Mouse (Mus musculus) adrenal gland, adult 2 months (tissue): ENCODE measurements around the gene Aven. TPM values are rescaled to one million over a fixed set of nuclear protein-coding genes. Genes with fewer than 3 reads are reported as not detected.

Experiments used
- DNase-seq: peaks from one replicate; pipeline ENCODE4 v3.0.0; 2021
- microRNA-seq, 2 experiments: library from miRNA; unstranded; fragments of <30 nt; microRNA quantifications; one replicate each; pipeline ENCODE4 v1.2.0; 2021
- polyA plus RNA-seq: library from polyadenylated mRNA; depleted of rRNA; stranded (reverse); fragments of >200 nt; gene quantifications from 2 replicates; pipeline ENCODE4 v1.2.3, GENCODE M21; 2012; rRNA removed
- total RNA-seq, 2 experiments: library from RNA; stranded (reverse); gene quantifications; 2 replicates each; pipeline ENCODE4 v1.2.3; 2021

The Aven gene
- total and polyA plus RNA-seq, 3 experiments, result 0.98 to 21.2 (median 17.0) TPM

- no peak for DNase-seq
Measured at GRCm38 (mm10) chr2:112669461-112669860, 176.7 kb downstream of the Aven start.

DNA sequence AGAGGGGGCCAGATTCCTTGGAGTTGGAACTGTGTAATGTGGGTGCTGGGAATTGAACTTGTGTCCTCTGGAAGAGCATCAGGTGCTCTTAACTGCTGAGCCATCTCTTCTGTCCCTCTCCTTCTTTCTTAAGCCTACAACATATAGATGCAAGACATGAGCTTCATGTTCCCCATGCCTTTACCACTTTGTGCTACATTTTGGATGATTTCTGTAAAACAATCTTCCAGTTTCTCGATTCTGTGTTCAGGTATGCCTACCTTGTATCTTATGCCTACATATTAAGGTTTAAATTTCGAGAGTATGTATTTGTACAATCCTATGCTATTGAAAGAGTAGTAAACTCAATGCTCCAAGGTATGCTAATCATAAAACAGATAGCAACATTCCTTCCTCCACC, 183.4 kb downstream of the Aven start:
- DNase-seq, result no peak

DNA sequence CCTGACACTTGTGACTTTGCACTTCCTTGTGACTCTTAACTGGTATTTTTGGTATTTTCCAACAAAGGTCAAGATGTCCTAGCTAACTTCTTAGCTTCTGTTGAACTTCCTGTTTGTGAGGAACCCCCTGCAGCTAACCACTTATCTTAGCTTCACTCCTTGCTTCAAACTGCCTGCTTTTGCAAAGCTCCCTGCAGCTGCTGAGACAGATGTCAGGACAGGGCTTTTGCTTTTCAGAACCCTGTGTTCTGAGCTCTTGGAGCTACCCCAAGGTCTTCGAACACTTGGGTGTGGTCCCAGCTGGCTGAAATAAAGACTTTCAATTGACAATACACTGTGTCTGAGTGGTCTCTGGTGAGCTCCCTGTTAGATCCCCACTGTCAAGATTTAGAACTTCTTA, 184.0 kb downstream of the Aven start:
- DNase-seq, result no peak

GRCm38 (mm10) chr2:112677246-112677645, 184.5 kb downstream of the Aven start:
- DNase-seq, result no peak

GRCm38 (mm10) chr2:112681817-112682216, 189.1 kb downstream of the Aven start:
- no peak for DNase-seq

Small RNA genes within 50 kb of the gene (microRNA-seq; reads per million reads assigned to microRNA genes)
- gene Gm44374, result 0 reads per million in 2 experiments

Other genes starting within 250 kb of the Aven start
- not detected for gene Nutm1, start 233.7 kb upstream of the Aven start, total RNA-seq
- gene Nutm1, start 233.7 kb upstream of the Aven start, polyA plus RNA-seq, result not detected in 2 replicates
- 100 to 1,000 TPM; 122 to 167 TPM for gene Nop10, start 231.0 kb upstream of the Aven start, total RNA-seq
- 46.6 and 57.7 TPM in 2 replicates for gene Nop10, start 231.0 kb upstream of the Aven start, polyA plus RNA-seq
- gene Slc12a6, start 227.1 kb upstream of the Aven start, total RNA-seq, result 10 to 100 TPM; 33.4 to 35.1 TPM
- 11.7 and 14.5 TPM in 2 replicates for gene Slc12a6, start 227.1 kb upstream of the Aven start, polyA plus RNA-seq
- gene Gm21985, start 226.7 kb upstream of the Aven start, total RNA-seq, result under 1 TPM in 1 of 2 experiments, not detected in 1; 0.14 TPM
- not detected in 2 replicates for gene Gm21985, start 226.7 kb upstream of the Aven start, polyA plus RNA-seq
- 10 to 100 TPM; 86.4 to 98.8 TPM for gene Emc4, start 124.9 kb upstream of the Aven start, total RNA-seq
- gene Emc4, start 124.9 kb upstream of the Aven start, polyA plus RNA-seq, result 71.4 and 74.1 TPM in 2 replicates
- 10 to 100 TPM; 10.4 to 10.5 TPM for gene Katnbl1, start 113.8 kb upstream of the Aven start, total RNA-seq
- gene Katnbl1, start 113.8 kb upstream of the Aven start, polyA plus RNA-seq, result 0.30 and 0.35 TPM in 2 replicates
- 10 to 100 TPM; 29.8 to 36.6 TPM for gene Emc7, start 38.0 kb upstream of the Aven start, total RNA-seq
- 2.9 and 3.4 TPM in 2 replicates for gene Emc7, start 38.0 kb upstream of the Aven start, polyA plus RNA-seq
- not detected for gene Chrm5, start 12.2 kb upstream of the Aven start, total RNA-seq
- not detected in 2 replicates for gene Chrm5, start 12.2 kb upstream of the Aven start, polyA plus RNA-seq